Mouse (Mus musculus) midbrain, embryonic 13.5 days (tissue): Measurements from ENCODE around the gene Gm10803. TPM values are rescaled to one million over a fixed set of nuclear protein-coding genes. Genes with fewer than 3 reads are reported as not detected.
"Not testable (repeated sequence)": the region's sequence is repeated elsewhere in the genome, so short reads cannot be mapped to it uniquely, and the experiment has no call there.

ENCODE experiments used
- ATAC-seq: fragments of 200-750 bp; cut with Nextera tagmentation; 2 replicates; pipeline ENCODE4 v1.8.0; 2017; ENCODE audit warnings: mild to moderate bottlenecking, moderate TSS enrichment, moderate library complexity
- H3K27ac ChIP-seq: fragments of 300-500 bp; sonication (generic); 2 replicates; pipeline ENCODE4 v1.5.1; 2015; ENCODE audit warnings: inconsistent platforms, mild to moderate bottlenecking, moderate library complexity
- H3K27me3 ChIP-seq: fragments of 300-500 bp; sonication (generic); 2 replicates; pipeline ENCODE4 v1.6.1; 2015; ENCODE audit warnings: mild to moderate bottlenecking, inconsistent platforms
- H3K36me3 ChIP-seq: fragments of 300-500 bp; sonication (generic); 2 replicates; pipeline ENCODE4 v1.6.1; 2015; ENCODE audit warnings: mild to moderate bottlenecking, inconsistent platforms
- H3K4me1 ChIP-seq: fragments of 300-500 bp; sonication (generic); replicated peaks from 2 replicates; pipeline ENCODE4 v1.6.1; 2015; ENCODE audit warnings: inconsistent platforms
- H3K4me2 ChIP-seq: fragments of 300-500 bp; sonication (generic); replicated peaks from 2 replicates; pipeline ENCODE4 v1.6.1; 2015; ENCODE audit warnings: moderate library complexity, mild to moderate bottlenecking, inconsistent platforms
- H3K4me3 ChIP-seq: fragments of 300-500 bp; sonication (generic); replicated peaks from 2 replicates; pipeline ENCODE4 v1.5.1; 2015; ENCODE audit warnings: mild to moderate bottlenecking, inconsistent platforms
- H3K9ac ChIP-seq: fragments of 300-500 bp; sonication (generic); replicated peaks from 2 replicates; pipeline ENCODE4 v1.6.1; 2015; ENCODE audit warnings: mild to moderate bottlenecking, inconsistent platforms
- H3K9me3 ChIP-seq: fragments of 300-500 bp; sonication (generic); 2 replicates; pipeline ENCODE4 v1.6.1; 2016; ENCODE audit warnings: mild to moderate bottlenecking, inconsistent platforms
- WGBS: fragments of 180-500 bp; shearing (Covaris S2); methylation state at CpG from one replicate; pipeline ENCODE4 v1.1.7; 2015; 5-methylcytosine and 5-hydroxymethylcytosine counted together
- polyA plus RNA-seq: library from polyadenylated mRNA; unstranded; fragments of >200 nt; fragmentation: Nextera tagmentation; extraction: Ambion mirVana; gene quantifications from 2 replicates; pipeline ENCODE4 v1.2.1, GENCODE M21; 2015

Gene Gm10803
- polyA plus RNA-seq = not detected in 2 replicates

DNA sequence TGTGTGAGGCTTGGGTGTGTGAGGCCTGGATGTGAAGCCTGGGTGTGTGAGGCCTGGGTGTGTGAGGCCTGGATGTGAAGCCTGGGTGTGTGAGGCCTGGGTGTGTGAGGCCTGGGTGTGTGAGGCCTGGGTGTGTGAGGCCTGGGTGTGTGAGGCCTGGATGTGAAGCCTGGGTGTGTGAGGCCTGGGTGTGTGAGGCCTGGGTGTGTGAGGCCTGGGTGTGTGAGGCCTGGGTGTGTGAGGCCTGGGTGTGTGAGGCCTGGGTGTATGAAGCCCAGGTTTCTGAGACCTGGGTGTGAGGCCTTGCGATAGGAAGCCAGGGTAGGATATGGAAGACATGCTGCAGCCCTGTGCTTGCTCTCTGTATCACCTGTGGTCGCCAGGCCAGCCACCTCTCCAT, at the start of gene Gm10803:
TSS of gene Gm10803 (plus strand) at position 301 of the 400 bp plus-strand sequence.
- not testable (repeated sequence) for H3K4me1 ChIP-seq, ATAC-seq, H3K27ac ChIP-seq, H3K9ac ChIP-seq, H3K36me3 ChIP-seq, H3K4me2 ChIP-seq, H3K9me3 ChIP-seq, H3K4me3 ChIP-seq, H3K27me3 ChIP-seq
- WGBS = 93% methylated on average over 2 of the region's 2 CpGs

DNA sequence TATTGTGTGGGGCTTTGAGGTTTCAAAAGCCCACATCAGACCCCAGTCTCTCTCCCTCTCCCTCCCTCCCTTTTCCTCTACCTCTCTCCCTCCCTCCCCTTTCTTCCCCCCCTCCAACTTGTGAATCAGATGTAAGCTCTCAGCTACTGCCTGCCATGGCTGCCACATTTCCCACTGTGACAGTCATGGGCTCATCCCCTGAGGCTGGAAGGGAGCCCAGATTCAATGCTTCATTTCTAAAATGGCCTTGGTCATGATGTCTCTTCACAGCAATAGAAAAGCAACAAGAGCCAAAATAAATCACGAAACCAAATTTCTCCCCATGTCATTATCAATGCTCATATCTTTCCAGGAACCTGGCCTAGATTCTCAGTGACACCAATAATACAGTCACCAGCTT, 49.5 kb upstream of the Gm10803 start:
- H3K27ac ChIP-seq = no peak overlapping the region
- H3K27me3 ChIP-seq = no peaks in the 10 kb centered on the region
- H3K9me3 ChIP-seq = no peaks in the 10 kb centered on the region
- H3K4me1 ChIP-seq = no peaks in the 10 kb centered on the region
- WGBS = 95% methylated on average over 1 of the region's 1 CpGs
- no peak overlapping the region for H3K9ac ChIP-seq
- no peak for ATAC-seq
- H3K4me2 ChIP-seq = no peak overlapping the region
- H3K36me3 ChIP-seq = no peaks in the 10 kb centered on the region
- H3K4me3 ChIP-seq = no peak overlapping the region

DNA sequence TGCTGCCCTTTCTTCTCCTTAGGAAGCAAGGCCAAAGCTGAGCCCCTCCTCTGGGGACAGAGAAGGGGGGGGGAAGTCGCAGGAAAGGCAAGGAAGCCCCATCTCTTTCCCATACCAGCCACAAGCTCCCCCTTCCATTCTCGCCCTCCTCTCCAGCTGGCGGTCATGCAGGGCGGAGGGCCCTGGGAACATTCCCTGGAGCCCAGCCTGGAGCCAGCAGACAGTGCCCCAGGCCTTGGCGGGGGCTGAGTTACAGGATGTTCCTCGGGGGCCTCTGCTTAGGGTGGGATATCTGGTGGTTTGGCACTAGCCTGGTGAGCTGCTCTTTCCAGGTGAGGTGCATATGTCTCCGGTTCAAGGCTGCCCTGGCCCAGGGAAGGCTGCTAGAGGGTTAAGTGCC, 48.2 kb upstream of the Gm10803 start:
- 76% methylated on average over 7 of the region's 7 CpGs for WGBS

DNA sequence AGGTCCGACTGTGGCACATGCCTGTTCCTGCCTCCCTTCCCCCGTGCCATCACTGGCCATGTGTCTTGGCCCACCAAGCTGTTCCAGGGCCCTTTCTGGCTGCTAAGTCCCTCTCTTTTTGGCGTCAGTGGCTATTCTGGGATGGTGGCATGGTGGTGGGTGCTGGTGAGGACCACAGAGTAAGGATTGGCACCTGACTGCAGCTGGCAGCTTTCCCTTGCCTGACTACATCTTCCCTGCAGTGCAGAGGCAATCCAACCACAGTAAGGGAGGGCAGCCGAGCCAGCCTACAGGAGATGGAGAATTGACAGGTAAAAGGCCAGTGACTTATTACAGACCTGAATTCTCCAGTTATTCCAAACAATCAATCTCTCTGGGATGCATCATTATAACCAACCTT, 45.1 kb upstream of the Gm10803 start:
- no peak overlapping the region for H3K4me3 ChIP-seq
- H3K36me3 ChIP-seq = no peaks in the 10 kb centered on the region
- no peaks in the 10 kb centered on the region for H3K9me3 ChIP-seq
- ATAC-seq = no peak
- no peak overlapping the region for H3K4me2 ChIP-seq
- WGBS = 85% methylated on average over 4 of the region's 4 CpGs
- no peaks in the 10 kb centered on the region for H3K27me3 ChIP-seq
- no peaks in the 10 kb centered on the region for H3K4me1 ChIP-seq
- H3K27ac ChIP-seq = no peak overlapping the region
- no peak overlapping the region for H3K9ac ChIP-seq

More for the DNA sequence above, 48.2 kb upstream of the Gm10803 start:
- no peaks in the 10 kb centered on the region for H3K27me3 ChIP-seq
- H3K4me2 ChIP-seq = no peak overlapping the region
- no peaks in the 10 kb centered on the region for H3K36me3 ChIP-seq
- no peaks in the 10 kb centered on the region for H3K9me3 ChIP-seq
- H3K27ac ChIP-seq = no peak overlapping the region
- H3K4me3 ChIP-seq = no peak overlapping the region
- ATAC-seq = no peak
- H3K4me1 ChIP-seq = no peaks in the 10 kb centered on the region
- no peak overlapping the region for H3K9ac ChIP-seq

DNA sequence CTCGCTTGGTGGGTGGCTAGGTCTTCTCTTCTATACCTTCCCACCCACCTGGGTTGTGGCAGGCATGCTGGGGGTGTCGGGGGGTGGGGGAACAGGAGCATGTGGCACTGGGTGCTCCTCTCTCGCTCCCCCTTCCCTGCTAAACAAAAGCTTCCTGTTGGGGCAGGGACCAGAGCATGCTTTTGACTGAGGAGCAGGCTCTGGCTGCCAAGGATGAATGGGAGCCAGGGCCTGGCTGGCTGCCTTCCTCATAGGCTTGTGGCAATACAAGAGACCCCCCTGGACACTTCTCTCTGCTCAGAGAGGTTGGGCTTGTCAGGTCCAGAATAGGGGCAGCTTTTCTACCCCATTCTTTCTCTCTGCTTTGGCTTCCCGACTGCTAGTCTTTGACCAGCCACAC, 39.3 kb upstream of the Gm10803 start:
- Histone ChIP-seq H3K36me3 (no peaks in the 10 kb centered on the region), H3K9me3 (no peaks in the 10 kb centered on the region), H3K27ac (no peak overlapping the region; the same call in 1 of the 2 replicates), H3K27me3 (0 out of 2 replicates have a peak, but pooled peaks cover 3% of the 10 kb centered on the region), H3K4me3 (no peak overlapping the region), H3K4me2 (no peak overlapping the region), H3K4me1 (peaks cover 12% of the 10 kb centered on the region), H3K9ac (no peak overlapping the region)
- no peak for ATAC-seq
- 58% methylated on average over 4 of the region's 4 CpGs for WGBS

GRCm38 (mm10) chr2:93521571-93521970, 38.8 kb upstream of the Gm10803 start:
- H3K36me3 ChIP-seq = no peaks in the 10 kb centered on the region
- 0 out of 2 replicates have a peak, but pooled peaks cover 3% of the 10 kb centered on the region for H3K27me3 ChIP-seq
- no peak overlapping the region for H3K9ac ChIP-seq
- H3K4me1 ChIP-seq = peaks cover 12% of the 10 kb centered on the region
- H3K4me2 ChIP-seq = peak overlapping the region; percentile 26; the same call in 1 of the 2 replicates
- ATAC-seq = 0 out of 2 replicates have a peak, but pooled peaks have one; percentile 35
- no peak overlapping the region for H3K27ac ChIP-seq
- H3K9me3 ChIP-seq = no peaks in the 10 kb centered on the region
- WGBS = 74% methylated on average over 6 of the region's 6 CpGs
- H3K4me3 ChIP-seq = no peak overlapping the region

GRCm38 (mm10) chr2:93522005-93522404, 38.4 kb upstream of the Gm10803 start:
- H3K4me2 ChIP-seq = peak overlapping the region; percentile 26
- H3K27me3 ChIP-seq = 0 out of 2 replicates have a peak, but pooled peaks cover 3% of the 10 kb centered on the region
- no peaks in the 10 kb centered on the region for H3K9me3 ChIP-seq
- 47% methylated on average over 16 of the region's 16 CpGs for WGBS
- no peak overlapping the region for H3K27ac ChIP-seq
- ATAC-seq = peak; percentile 86
- no peaks in the 10 kb centered on the region for H3K36me3 ChIP-seq
- no peak overlapping the region for H3K4me3 ChIP-seq
- H3K9ac ChIP-seq = no peak overlapping the region
- peaks cover 12% of the 10 kb centered on the region for H3K4me1 ChIP-seq

- H3K4me2 ChIP-seq = no peak overlapping the region
- no peak overlapping the region for H3K9ac ChIP-seq
- H3K36me3 ChIP-seq = no peaks in the 10 kb centered on the region
- 0 out of 2 replicates have a peak, but pooled peaks cover 3% of the 10 kb centered on the region for H3K27me3 ChIP-seq
- H3K4me3 ChIP-seq = no peak overlapping the region
- no peaks in the 10 kb centered on the region for H3K9me3 ChIP-seq
- peaks cover 12% of the 10 kb centered on the region for H3K4me1 ChIP-seq
- no peak overlapping the region for H3K27ac ChIP-seq
- 84% methylated on average over 16 of the region's 16 CpGs for WGBS
- no peak for ATAC-seq
Observed at GRCm38 (mm10) chr2:93525033-93525762, 35.2 kb upstream of the Gm10803 start.

- Histone ChIP-seq H3K27ac (no peak overlapping the region), H3K4me1 (no peaks in the 10 kb centered on the region), H3K9me3 (no peaks in the 10 kb centered on the region), H3K9ac (no peak overlapping the region), H3K4me3 (no peak overlapping the region), H3K27me3 (0 out of 2 replicates have a peak, but pooled peaks cover 3% of the 10 kb centered on the region), H3K4me2 (no peak overlapping the region), H3K36me3 (no peaks in the 10 kb centered on the region)
- no peak for ATAC-seq
- WGBS = 57% methylated on average over 4 of the region's 4 CpGs
Observed at GRCm38 (mm10) chr2:93529602-93530001, 30.8 kb upstream of the Gm10803 start.

DNA sequence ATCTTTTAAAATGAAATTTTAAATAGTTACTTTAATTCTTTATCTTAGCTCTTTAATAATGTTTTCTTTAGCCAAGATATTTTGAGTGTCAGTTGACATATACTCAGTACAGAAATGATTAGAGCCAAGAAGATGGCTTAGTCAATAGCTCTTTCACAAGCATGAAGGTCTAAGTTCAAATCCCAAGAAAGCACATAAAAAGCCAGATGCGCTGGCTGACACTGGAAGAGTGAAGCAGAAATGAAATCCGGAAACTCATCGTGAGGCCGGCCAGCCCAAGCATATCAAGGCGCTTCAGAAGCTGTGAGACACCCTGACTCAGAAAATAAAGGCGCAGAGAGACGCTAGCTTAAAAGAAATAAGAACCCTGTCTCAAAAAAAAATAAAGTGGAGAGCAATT, 26.5 kb upstream of the Gm10803 start:
- Histone ChIP-seq H3K9me3 (no peaks in the 10 kb centered on the region), H3K4me1 (peaks cover 14% of the 10 kb centered on the region), H3K4me2 (no peak overlapping the region), H3K9ac (no peak overlapping the region), H3K36me3 (no peaks in the 10 kb centered on the region), H3K27ac (no peak overlapping the region), H3K27me3 (no peaks in the 10 kb centered on the region), H3K4me3 (no peak overlapping the region)
- ATAC-seq = no peak
- WGBS = 93% methylated on average over 7 of the region's 7 CpGs

DNA sequence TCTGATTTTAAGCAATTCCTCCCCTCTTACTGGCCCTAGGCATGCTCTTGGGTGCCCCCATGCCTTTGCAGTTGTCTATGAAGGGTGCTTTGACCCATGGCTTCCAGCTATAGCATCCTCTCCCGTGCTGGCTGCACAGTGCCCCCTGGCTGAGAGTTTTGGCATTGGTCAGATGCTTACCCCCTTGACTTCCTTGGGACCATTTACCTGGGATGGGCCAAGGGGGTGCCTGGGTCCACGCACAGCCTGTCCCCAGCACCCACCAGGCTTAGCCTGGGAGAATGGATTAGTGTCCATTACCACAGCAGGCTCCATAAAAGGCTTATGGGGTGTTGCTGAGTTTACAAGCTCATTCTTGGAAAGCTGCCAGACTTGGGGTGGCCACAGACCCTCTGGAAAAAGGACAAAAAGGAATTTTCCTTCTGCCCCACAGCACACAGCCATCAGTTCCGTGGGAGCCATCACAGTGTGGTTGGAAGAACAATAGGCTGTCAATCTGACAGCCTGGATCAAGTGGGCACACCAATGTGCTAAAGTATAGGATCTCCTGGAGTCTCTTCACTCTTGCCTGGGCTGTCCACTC, 22.9 kb upstream of the Gm10803 start:
- Histone ChIP-seq H3K36me3 (no peaks in the 10 kb centered on the region), H3K27me3 (no peaks in the 10 kb centered on the region), H3K4me3 (no peak overlapping the region), H3K4me1 (peaks cover 18% of the 10 kb centered on the region), H3K9ac (no peak overlapping the region), H3K4me2 (no peak overlapping the region), H3K27ac (no peak overlapping the region), H3K9me3 (no peaks in the 10 kb centered on the region)
- peak; percentile 45; the same call in 1 of the 2 replicates for ATAC-seq
- 47% methylated on average over 3 of the region's 3 CpGs for WGBS

DNA sequence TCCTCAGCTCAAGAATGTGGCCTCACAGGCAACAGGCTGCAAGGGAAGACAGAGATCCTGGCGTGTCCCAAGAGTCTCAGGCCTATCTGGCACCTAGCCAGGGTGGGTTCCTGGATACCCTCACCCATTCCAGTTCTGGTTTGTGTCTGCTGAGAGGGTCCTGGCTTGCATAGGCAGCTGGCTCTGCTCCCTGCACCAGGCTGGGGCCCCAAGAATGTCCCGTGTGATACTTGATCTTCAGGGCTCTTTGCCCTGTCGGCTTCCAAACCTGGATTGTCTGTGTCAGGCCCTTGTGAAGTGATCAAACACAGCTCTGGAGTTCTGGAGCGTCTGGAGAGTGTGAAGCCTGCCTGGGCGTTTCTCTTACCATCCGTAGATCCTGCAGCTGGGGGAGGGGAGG, 22.2 kb upstream of the Gm10803 start:
- no peak for ATAC-seq

More for the DNA sequence above, 22.2 kb upstream of the Gm10803 start:
- Histone ChIP-seq H3K4me3 (no peak overlapping the region), H3K27me3 (no peaks in the 10 kb centered on the region), H3K9ac (no peak overlapping the region), H3K4me2 (no peak overlapping the region), H3K4me1 (peaks cover 18% of the 10 kb centered on the region), H3K9me3 (no peaks in the 10 kb centered on the region), H3K36me3 (no peaks in the 10 kb centered on the region), H3K27ac (no peak overlapping the region)
- 35% methylated on average over 6 of the region's 6 CpGs for WGBS
